Mouse (Mus musculus): ENCODE measurements around the gene Mag.

DNA sequence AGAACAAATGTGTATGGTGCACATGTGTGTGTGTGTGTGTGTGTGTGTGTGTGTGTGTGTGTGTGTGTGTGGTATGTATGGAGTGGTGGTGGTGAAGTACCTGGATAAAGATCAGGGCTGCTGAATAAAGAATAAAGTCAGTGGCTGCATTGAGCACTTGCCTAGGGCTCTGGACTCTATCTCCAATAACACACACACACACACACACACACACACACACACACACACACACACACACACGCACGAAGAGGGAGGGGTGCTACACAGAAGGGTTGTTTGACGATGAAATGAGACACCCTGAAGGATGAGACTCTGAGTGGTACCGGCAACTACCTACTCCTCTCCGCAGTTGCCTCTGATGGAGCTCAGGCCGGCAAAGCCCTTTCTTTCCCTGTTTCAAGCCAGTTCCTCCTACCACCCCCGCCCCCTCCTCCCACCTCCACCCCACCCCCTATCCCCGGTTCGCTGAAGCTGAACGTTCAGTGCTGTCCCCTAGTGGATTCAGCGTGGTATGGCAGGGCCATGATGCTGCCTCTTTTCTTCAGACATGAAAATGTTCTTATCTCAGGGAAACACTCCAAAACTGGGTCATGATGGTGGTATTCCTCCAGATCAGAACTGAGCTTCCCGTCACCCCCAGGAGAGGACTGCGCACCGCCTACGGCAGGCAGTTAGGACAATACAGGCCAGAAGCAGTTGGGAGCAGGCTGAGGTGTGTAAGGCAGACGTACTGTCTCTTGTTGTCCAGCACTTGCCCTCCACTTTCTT, 54.9 kb downstream of the Mag start:
- peak; percentile 70 for TF ChIP-seq CTCF (IDR thresholded peaks at IDR 0.05; ENCODE audit: low read depth, low read length)
- TF ChIP-seq TAL1 (conservative IDR thresholded peaks at IDR 0.05; ENCODE audit: low read depth, low read length), result no peak

Measured in G1E (cell line).